In genomic region chr15:79071117-79072039, GRCm38 (mm10) we compare ENCODE assay signal across 8 mouse cellular contexts. TPM values are rescaled to one million over a fixed set of nuclear protein-coding genes. Genes with fewer than 3 reads are reported as not detected.
DNase-seq lines count a peak whose midpoint lies in the region; ATAC-seq lines count a peak whose summit lies in the region.

No protein-coding gene starts in this region.

- H3K4me1 ChIP-seq in forebrain, embryonic 14.5 days (ENCODE audit: control insufficient read depth, insufficient read depth, low read length) = peaks cover 10% of the 10 kb centered on the region
- H3K4me1 ChIP-seq in forebrain, embryonic 16.5 days (replicated peaks; ENCODE audit: control insufficient read depth, insufficient read depth, low read length) = peaks cover 14% of the 10 kb centered on the region

- H3K9me3 ChIP-seq in forebrain, embryonic 14.5 days (replicated peaks; ENCODE audit: control insufficient read depth, low read length) = no peaks in the 10 kb centered on the region
- no peaks in the 10 kb centered on the region for H3K9me3 ChIP-seq in forebrain, embryonic 16.5 days (ENCODE audit: control insufficient read depth, low read length)

- H3K36me3 ChIP-seq in forebrain, embryonic 14.5 days (ENCODE audit: control insufficient read depth, insufficient read depth, low read length) = peaks cover 1% of the 10 kb centered on the region; the same call in 1 of the 2 replicates
- no peaks in the 10 kb centered on the region for H3K36me3 ChIP-seq in forebrain, embryonic 16.5 days (ENCODE audit: control insufficient read depth, insufficient read depth)

- peak; percentile 42 for DNase-seq in forebrain, embryonic 14.5 days (ENCODE audit: low spot score)
- peak; percentile 23 for DNase-seq in right cerebral cortex, adult 18-20 months
- no peak for DNase-seq in right cerebral cortex, postnatal 14 days
- peak; percentile 62 to 64 for DNase-seq in cerebellum, postnatal 10 days
- peak; percentile 39 to 51 for DNase-seq in kidney, postnatal 4 days
- DNase-seq in ovary, postnatal 36 days (ENCODE audit: low spot score) = no peak

- H3K27ac ChIP-seq in forebrain, embryonic 14.5 days (ENCODE audit: low read depth, low read length) = no peak overlapping the region
- H3K27ac ChIP-seq in forebrain, embryonic 16.5 days (ENCODE audit: low read length) = no peak overlapping the region

- H3K9ac ChIP-seq in forebrain, embryonic 14.5 days (ENCODE audit: low read length) = no peak overlapping the region
- H3K9ac ChIP-seq in forebrain, embryonic 16.5 days (replicated peaks; ENCODE audit: low read depth, low read length) = no peak overlapping the region

- no peak overlapping the region for H3K4me2 ChIP-seq in forebrain, embryonic 14.5 days (ENCODE audit: low read length)
- no peak overlapping the region for H3K4me2 ChIP-seq in forebrain, embryonic 16.5 days (ENCODE audit: low read length)

- ATAC-seq in forebrain, embryonic 14.5 days = no peak
- ATAC-seq in forebrain, embryonic 16.5 days = no peak
- no peak for ATAC-seq in activated CD4-positive, CD25-positive, alpha-beta regulatory T cell, adult 4 months

- WGBS in forebrain, embryonic 14.5 days = 64% methylated on average over 5 of the region's 5 CpGs
- 65% methylated on average over 5 of the region's 5 CpGs for WGBS in forebrain, embryonic 16.5 days

- H3K27me3 ChIP-seq in forebrain, embryonic 14.5 days (replicated peaks; ENCODE audit: control insufficient read depth, insufficient read depth, low read length) = no peaks in the 10 kb centered on the region
- H3K27me3 ChIP-seq in forebrain, embryonic 16.5 days (replicated peaks; ENCODE audit: control insufficient read depth, insufficient read depth, low read length) = no peaks in the 10 kb centered on the region; the same call in 1 of the 2 replicates

- H3K4me3 ChIP-seq in forebrain, embryonic 14.5 days (ENCODE audit: low read depth, low read length) = no peak overlapping the region
- no peak overlapping the region for H3K4me3 ChIP-seq in forebrain, embryonic 16.5 days (replicated peaks; ENCODE audit: low read length)

RNA-seq across cellular contexts. Expression of gene Eif3l, which starts 3.6 kb away (rescaled TPM):
- 191 and 209 TPM in 2 replicates for polyA plus RNA-seq in forebrain, embryonic 14.5 days (2014; fragmentation: Nextera tagmentation; extraction: Ambion mirVana)
- 188 and 205 TPM in 2 replicates for polyA plus RNA-seq in forebrain, embryonic 16.5 days (2015; fragmentation: Nextera tagmentation; extraction: Ambion mirVana)
- 100 to 1,000 TPM; 241 to 298 TPM for polyA plus RNA-seq in activated CD4-positive, CD25-positive, alpha-beta regulatory T cell, adult 4 months (2017; shearing (Covaris generic))

RNA-seq across cellular contexts. Expression of gene Ankrd54, which starts 8.7 kb away (rescaled TPM):
- 51.3 and 53.3 TPM in 2 replicates for polyA plus RNA-seq in forebrain, embryonic 14.5 days (2014; fragmentation: Nextera tagmentation; extraction: Ambion mirVana)
- 54.9 and 58.1 TPM in 2 replicates for polyA plus RNA-seq in forebrain, embryonic 16.5 days (2015; fragmentation: Nextera tagmentation; extraction: Ambion mirVana)
- 1 to 10 TPM; 7.4 to 8.1 TPM for polyA plus RNA-seq in activated CD4-positive, CD25-positive, alpha-beta regulatory T cell, adult 4 months (2017; shearing (Covaris generic))

RNA-seq across cellular contexts. Expression of gene Galr3, which starts 29.7 kb away (rescaled TPM):
- polyA plus RNA-seq in forebrain, embryonic 14.5 days (2014; fragmentation: Nextera tagmentation; extraction: Ambion mirVana) = not detected in 2 replicates
- polyA plus RNA-seq in forebrain, embryonic 16.5 days (2015; fragmentation: Nextera tagmentation; extraction: Ambion mirVana) = not detected in 2 replicates
- polyA plus RNA-seq in activated CD4-positive, CD25-positive, alpha-beta regulatory T cell, adult 4 months (2017; shearing (Covaris generic)) = not detected

RNA-seq across cellular contexts. Expression of gene Micall1, which starts 37.3 kb away (rescaled TPM):
- polyA plus RNA-seq in forebrain, embryonic 14.5 days (2014; fragmentation: Nextera tagmentation; extraction: Ambion mirVana) = 5.7 and 6.3 TPM in 2 replicates
- 8.2 and 10.0 TPM in 2 replicates for polyA plus RNA-seq in forebrain, embryonic 16.5 days (2015; fragmentation: Nextera tagmentation; extraction: Ambion mirVana)
- polyA plus RNA-seq in activated CD4-positive, CD25-positive, alpha-beta regulatory T cell, adult 4 months (2017; shearing (Covaris generic)) = 10 to 100 TPM; 11.1 to 11.3 TPM

RNA-seq across cellular contexts. Expression of gene H1f0, which starts 43.1 kb away (rescaled TPM):
- 155 and 238 TPM in 2 replicates for polyA plus RNA-seq in forebrain, embryonic 14.5 days (2014; fragmentation: Nextera tagmentation; extraction: Ambion mirVana)
- polyA plus RNA-seq in forebrain, embryonic 16.5 days (2015; fragmentation: Nextera tagmentation; extraction: Ambion mirVana) = 403 and 441 TPM in 2 replicates
- polyA plus RNA-seq in activated CD4-positive, CD25-positive, alpha-beta regulatory T cell, adult 4 months (2017; shearing (Covaris generic)) = 10 to 100 TPM; 37.2 to 37.8 TPM

Comparison
In these comparisons a context has a peak if more than half of its experiments do, and no peak if none do; other contexts are left out.
1. DNase-seq: peak in forebrain, embryonic 14.5 days (single experiment), right cerebral cortex, adult 18-20 months (single experiment), cerebellum, postnatal 10 days (2 of 2) and kidney, postnatal 4 days (2 of 2); none in right cerebral cortex, postnatal 14 days (single experiment) and ovary, postnatal 36 days (single experiment).